Mouse (Mus musculus): ENCODE data around the gene Orc2. TPM values are rescaled to one million over a fixed set of nuclear protein-coding genes. Genes with fewer than 3 reads are reported as not detected.

Gene Orc2
- total RNA-seq (2021): 10 to 100 TPM; 21.3 to 25.5 TPM
- long read RNA-seq, experiment 1, transcript Orc2-201 (18 exons, 3,561 nt): major isoform, 19 of 29 reads
- long read RNA-seq, experiment 1, partial matches to known transcripts: 2 of 29 reads
- long read RNA-seq, experiment 1, other reads (novel, unspliced or antisense): 8 of 29 reads
- long read RNA-seq, experiment 2, transcript Orc2-201 (18 exons, 3,561 nt): major isoform, 7 of 14 reads
- long read RNA-seq, experiment 2, partial matches to known transcripts: 2 of 14 reads
- long read RNA-seq, experiment 2, other reads (novel, unspliced or antisense): 5 of 14 reads

DNA sequence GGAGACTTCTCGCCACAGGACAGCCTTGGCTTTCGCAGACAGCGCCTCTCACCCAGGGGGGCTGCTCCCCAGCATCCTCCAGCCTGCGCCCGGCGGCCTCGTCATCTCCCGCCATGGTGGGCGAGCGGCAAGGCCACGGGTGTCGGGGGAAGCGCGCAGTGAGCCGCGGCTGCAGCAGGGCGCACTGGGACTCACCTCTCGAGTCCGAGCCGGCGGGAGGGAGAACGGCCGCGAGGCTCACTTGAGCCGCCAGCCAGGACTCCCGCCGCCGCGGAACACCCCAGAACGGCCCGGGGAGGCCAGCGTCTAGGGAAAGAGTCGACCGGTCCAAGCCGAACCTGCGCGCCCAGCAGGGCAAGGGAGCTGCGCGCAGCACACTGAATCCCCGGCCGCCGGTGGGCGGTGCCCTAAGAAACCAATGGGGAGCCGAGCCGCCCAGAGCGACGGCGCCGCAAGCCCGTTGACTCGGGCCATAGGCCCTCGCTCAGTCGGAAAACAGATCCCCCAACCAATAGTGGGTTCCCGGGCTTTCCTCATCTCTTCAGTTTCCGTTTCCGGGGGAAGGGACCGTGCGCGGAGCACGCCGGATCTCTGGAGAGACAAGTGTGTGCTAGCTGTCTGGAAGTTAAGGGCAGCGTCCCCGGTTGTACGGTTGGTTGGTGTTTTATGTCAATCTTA, at the start of gene Orc2:
TSS of gene Orc2 (minus strand) at position 533 of the 678 bp plus-strand sequence.
- DNase-seq: peak; percentile 95

DNA sequence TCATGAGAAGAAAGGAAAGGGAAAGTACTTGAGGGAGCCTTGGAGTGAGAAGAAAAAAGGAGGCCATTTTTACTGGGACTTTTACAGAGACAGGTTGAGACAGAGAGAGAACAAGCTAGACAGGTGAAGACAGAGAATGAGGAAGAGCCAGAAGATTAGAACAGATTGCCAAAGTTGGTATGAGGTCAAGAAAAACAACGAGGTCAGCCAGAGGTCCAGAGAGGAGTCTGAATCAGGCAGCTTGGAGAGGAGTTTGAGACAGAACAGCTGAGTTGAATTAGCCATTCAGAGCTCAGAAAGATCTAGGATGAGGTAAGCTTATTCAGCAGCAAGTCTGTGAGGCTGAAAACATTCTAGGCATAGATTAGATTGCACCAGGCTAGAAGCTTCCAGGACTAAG, 36.5 kb upstream of the Orc2 start:
- DNase-seq: no peak

DNA sequence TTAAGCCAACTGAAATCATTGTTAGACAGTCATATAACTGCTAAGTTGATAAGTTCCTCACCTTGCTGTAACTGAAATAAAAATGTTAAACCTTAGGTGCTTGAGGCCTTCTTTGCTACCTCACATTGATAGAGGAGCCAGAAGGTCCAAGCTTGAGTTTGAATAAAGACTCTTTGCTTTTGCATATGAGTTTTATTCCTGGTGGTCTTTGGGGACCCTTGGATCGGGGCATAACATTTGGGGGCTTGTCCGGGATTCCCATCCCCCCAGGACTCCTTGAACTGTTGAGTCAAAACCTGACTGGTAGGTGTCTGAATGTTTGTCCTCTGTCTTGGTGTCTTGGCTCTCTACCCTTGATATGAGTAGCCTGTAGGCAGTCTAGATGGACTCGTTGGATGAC, 2.3 kb upstream of the Orc2 start:
- peak; percentile 7 for DNase-seq

DNA sequence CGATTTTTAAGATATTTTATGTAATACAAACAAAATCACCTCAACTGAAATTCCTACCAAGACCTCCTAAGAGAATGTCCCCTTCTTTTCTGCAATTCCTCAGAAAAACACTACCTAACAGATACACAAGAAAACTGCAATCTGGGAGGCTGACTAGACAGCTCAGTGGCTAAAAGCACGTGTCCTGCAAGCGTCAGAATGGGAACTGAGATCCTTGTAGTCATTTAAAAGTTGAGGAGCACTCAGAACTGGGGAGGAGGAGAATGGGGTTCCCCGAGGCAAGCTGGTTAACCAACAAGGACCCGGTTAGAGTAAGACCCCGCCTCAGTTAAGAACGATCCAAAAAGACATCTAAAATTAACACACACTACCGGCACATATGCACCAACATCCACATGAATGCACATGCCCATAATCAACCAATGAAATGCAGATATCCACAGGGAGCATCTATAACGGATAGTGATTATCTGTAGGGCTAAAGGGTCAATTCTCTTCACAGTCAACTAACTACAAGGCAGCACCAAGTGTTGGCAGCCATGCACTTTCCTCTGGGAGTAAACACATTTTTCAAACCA, 1.0 kb downstream of the Orc2 start:
- DNase-seq: no peak

DNA sequence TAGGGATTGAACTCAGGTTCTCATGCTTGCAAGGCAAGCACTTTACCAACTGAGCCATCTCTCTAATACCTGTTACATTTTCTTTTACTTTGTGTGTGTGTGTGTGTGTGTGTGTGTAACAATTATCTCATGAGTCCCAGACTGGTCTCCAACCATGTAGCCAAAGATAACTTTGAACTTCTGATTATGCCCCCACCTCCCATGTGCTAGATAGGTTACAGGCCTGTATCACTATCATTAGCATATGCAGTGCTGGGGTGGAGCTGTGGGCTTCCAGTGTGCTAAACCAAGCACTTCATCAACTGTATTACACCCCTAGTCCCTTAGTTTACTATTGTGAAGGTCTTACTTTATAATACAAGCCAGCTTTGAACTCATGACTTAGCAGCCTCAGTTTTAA, 1.8 kb downstream of the Orc2 start:
- DNase-seq: no peak

DNA sequence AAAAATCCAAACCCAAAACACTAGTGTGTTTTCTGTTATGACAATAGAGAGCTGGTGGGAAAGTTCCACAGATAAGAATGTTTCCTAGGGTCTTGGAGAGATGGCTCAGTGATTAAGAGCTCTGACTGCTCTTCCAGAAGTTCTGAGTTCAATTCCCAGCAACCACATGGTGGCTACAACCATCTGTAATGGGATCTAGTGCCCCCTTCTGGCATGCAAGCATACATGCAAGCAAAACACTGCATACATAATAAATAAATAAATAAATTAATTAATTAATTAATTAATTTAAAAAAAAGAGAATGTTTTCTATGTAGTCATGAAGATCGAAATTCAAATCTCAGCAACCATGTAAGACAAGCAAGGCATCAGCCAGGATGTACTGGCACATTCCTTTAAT, 6.2 kb downstream of the Orc2 start:
- no peak for DNase-seq

DNA sequence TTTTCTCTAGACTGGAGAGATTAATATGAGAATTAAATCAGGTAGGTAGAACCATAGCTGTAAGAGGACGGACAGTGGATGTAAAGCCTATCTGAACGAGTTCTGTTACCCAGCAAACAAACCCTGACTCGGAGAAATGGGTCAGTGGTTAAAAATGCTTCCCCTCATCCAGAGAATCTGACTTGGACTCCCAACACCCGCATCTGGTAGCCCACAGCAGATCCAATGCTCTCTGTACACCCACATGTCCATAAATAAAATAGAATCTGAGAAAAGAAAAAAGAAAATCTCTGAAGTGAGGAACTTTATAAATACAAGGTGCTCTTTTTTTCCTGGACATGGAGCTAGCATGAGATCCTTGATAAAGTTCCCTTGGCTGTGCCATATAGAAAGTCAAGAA, 7.2 kb downstream of the Orc2 start:
- no peak for DNase-seq

DNA sequence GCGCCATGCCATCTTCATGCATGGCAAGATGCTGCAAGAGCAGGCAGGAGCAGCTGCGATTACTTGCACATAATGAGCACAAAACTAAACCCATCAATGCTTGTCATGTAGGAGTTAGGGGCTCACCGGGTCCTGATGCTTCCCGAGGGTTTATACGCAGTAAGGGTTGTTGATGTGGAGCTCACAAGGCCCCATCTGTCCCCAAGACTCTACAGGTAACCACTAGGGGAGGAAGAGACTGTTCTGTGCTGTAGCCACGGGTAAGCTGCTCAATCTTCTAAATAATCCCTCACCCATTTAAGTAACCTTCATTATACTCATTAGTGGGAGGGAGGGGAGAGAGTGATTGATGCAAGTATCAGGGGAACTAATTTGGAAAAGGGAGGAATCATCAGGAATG, 9.3 kb downstream of the Orc2 start:
- DNase-seq: no peak

DNA sequence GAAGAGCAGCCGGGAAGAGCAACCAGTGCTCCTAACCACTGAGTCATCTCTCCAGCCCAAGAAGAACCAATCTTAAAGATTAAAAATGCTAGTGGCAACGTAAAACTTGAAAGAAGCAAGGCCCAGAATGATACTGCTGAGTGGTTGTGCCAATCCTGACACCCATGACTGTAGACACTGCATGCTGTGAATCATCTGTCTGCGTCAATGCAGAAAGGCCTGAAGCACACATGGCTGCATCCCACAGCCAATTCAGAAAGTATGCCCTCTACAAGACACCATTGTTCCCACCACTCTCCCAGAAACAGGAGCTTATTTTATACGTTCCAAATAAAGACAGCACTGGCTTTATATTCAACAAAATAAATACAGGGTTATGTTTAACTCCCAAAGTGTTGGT, 22.3 kb downstream of the Orc2 start:
- DNase-seq: no peak

DNA sequence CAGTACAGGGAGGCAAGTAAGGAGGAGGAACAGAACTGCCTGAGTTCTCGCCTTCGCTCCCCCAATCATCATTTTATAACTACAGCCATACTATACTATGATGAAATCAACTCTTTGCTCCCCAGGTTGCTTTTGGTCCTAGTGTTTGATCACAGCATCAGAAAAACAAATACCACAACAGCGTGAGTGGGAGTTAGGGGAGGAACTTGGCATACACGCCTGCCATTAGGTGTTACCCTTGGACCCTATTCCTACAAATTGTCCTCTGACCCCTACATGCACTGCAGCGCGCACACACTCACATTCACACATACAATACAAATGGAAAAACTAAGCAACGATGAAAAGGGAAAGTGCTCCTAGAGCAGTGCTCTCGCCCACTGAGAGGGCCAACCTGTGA, 29.2 kb downstream of the Orc2 start:
- no peak for DNase-seq

DNA sequence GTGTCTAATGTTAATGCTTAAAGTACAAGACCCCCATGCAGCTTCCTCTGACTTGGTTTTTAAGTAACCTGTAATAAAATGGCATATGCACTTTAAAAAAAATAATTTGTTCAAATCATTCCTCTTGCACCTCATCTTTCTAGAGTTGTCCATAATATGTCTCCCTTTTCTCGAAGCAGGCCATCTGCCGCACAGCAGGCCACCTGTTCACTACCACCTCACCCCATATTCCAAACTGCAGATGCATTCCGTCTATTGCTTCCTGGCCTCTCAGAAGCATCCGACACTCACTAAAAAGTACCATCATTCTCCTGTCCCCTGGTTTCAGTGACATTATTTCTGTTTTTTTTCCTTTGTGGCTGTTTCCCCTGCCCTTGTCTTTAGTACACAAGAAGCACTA, 39.3 kb downstream of the Orc2 start:
- no peak for DNase-seq

DNA sequence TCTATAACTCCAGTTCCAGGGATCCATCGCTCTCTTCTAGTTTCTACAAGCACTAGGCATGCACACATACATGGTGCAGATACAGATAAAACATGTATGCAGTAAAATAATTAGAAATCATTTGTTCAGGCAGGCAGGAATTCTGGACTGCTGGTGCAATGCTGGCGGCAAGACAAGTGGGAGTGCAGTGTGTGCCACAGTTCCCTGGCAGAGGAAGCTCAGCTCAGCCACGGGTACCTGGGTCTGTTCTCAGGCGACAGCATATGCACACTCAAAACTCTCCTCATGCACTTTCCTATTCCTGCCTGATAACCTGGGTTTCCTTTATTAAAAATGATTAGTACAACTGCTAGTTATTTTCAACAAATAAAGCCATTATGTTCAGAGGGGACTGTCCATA, 39.9 kb downstream of the Orc2 start:
- DNase-seq: no peak

DNA sequence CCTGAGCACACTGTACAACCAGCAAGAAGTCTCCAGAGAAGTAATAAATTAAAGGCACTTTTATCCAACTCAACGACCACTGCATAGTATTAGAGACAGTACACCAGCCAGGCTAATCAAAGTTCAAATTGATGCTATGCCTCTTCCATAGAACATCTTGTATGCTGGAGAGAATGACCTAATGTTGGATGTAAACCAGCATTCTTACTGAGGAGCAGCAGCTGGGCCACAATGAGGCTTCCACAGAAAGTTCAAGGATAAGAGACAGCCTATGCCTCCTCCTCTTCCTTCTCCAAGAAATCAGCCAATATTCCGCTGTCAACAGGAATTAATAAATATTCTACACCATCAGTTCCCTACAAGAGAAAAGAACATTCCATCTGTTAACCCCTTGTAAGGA, 41.0 kb downstream of the Orc2 start:
- no peak for DNase-seq

DNA sequence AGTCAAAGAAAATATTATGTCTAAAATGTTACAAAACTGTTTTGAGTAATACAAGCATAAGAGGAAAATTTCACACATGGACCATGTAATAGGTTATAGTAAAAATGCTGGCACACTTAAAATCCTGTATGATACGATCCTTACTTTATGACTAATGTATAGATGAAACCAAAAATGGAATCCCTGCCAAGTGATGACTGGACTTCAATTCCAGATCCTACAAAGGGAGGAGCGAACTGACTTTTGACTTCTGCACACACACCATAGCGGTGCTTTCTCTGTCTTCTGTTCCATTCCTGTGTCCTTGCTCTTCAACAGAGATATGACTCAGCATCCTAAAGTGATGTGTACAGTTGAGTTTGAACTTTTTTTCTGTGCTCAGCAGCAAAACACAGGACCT, 44.3 kb downstream of the Orc2 start:
- DNase-seq: no peak

DNA sequence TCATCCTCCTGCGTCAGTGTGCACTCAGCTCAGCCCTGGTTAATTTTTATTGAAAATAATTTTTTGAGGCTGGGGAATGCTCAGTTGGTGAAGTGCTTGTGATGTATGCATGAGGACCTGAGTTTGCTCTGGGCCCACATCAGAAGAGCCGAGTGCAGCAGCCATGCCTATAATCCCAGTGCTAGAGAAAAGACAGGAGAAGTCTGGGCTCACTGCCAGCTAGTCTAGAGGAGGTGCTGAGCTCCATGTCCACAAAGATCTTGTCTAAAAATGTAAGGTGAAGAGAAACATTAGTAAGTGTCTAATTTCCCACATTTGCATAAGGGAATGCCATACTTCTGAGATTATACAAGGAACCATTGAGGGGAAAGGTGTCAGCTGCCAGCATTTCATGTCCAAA, 46.0 kb downstream of the Orc2 start:
- peak; percentile 31 for DNase-seq

DNA sequence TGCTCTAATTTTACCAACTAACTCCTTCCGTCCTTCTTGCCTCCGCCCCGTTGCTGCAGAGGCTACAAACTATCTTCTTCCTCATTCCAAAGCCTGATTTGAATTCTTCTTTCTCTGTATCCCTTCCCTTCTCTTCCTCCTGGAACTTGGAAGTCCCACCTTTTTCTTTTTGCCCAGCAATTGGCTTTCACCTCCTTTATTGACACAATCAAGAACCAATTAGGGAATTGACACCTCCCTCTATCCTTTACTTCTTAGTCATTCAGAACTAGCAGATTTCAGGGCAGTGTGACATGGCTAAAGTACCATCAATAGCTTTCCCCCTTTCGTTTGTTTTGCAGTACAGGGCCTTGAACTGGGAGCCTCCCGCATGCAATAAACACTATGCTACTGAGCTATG, 46.7 kb downstream of the Orc2 start:
- DNase-seq: no peak

DNA sequence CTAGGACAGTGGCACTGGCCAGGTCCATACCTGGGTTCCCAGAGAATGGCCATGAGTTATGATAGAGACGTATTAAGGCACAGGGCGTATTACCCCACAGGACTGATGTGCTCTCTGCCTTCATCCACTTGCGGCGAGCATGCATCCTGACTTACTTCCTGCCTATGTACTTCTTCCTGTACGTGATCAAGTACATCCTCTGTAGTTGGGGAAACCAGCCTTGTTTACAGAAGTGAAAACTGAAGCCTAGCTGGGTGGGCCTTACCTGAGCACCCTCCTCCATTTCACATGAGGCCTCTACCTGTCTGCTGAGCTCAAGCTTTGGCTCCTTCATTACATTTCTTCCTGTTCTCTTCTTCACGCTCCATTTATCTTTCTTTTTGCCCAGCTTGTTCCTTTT, 50.6 kb downstream of the Orc2 start:
- no peak for DNase-seq

DNA sequence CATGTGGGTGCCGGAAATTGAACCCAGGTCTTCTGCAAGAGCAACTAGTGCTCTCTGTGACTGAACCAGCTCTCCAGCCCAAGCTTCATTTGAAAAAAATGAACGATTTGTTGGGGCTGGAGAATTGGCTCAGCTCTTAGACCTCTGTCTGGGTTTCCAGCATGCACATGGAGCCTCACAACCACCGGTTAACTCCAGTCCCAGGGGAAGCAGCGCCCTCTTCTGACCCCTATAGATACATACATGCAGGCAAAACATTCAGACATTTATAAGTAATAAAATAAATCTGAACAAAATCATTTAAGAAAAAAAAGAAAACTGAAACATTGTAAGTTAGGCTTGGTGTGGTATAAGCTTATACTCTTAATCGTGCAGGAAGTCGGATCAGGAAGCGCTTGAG, 56.5 kb downstream of the Orc2 start:
- no peak for DNase-seq

DNA sequence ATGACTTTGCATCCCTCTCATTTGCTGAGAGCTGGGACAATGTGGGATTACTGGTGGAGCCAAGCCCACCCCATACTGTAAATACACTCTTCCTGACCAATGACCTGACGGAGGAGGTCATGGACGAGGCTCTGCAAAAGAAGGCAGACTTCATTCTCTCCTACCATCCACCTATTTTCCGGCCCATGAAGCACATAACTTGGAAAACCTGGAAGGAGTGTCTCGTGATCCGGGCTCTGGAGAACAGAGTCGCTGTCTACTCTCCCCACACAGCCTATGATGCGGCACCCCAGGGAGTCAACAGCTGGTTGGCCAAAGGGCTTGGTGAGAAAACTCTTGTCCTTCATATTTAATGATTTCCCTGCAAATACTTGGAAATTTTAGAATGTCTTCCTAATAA, 57.1 kb downstream of the Orc2 start:
- no peak for DNase-seq

DNA sequence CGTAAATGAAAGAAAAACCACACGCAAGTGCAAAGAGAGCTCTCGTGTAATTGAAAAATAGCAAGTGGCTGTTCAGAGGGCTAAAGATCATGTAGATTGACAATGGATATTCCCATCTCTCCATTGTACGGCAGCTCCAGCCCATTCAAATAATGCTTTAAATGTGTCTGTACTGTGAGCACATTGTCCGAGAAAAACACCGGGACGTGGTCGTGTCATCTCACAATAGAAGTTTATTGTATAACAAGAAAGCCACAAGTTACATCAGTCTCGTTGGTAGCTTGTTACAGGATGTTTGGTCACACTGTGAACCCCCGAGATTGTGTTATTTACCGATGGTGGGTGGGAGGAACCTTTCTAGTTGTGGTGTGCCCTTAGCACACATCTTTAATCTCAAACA, 59.0 kb downstream of the Orc2 start:
- DNase-seq: no peak

DNA sequence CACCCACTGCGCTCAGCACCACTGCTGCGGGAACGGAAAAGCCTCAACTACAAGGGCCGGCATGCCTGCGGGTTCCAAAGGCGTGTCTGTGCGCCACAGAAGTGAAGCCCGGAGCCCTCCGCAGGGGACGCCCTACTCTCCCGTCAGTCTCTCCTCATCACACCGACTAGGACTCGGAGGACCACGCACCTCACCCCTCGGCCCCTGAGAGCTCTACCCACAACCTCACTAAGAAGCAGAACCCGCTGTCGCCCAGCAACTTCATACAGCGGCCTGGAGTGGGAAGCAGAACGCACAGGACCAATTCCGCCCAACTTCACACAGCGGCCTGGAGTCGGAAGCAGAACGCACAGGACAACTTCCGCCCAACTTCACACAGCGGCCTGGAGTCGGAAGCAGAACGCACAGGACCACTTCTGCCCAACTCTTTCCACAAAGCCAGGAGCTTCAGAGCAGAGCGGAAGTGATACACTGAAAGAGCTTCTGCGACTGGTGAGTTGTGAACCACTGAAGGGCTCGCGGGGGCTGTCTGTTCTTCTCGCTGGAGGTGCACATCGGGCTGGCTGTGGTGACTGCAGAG, 59.7 kb downstream of the Orc2 start, which contains the start of the genes Nif3l1 and Ppil3:
TSS of gene Nif3l1 (plus strand) at position 9 of the 580 bp plus-strand sequence.
TSS of gene Ppil3 (minus strand) at position 344 of the 580 bp plus-strand sequence.
- peak; percentile 86 for DNase-seq

DNA sequence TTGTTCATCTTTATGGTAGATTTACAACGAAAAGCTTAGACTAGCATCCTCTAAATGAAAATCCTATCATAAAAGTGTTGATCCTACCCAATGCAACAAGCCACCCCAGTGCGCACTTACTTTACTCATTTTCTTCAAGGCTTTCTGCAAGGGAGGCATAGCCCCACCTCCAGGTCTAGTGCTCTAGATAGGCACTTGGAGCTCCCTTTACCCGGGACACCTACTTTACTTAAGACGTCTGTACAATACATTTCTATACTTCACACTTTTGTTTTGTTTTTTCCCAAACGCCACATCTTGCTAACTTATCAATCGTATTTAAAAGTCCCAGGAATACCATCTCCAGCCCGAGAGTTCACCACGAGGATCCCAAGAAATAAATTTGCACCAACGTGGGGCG, 60.2 kb downstream of the Orc2 start:
- DNase-seq: no peak

DNA sequence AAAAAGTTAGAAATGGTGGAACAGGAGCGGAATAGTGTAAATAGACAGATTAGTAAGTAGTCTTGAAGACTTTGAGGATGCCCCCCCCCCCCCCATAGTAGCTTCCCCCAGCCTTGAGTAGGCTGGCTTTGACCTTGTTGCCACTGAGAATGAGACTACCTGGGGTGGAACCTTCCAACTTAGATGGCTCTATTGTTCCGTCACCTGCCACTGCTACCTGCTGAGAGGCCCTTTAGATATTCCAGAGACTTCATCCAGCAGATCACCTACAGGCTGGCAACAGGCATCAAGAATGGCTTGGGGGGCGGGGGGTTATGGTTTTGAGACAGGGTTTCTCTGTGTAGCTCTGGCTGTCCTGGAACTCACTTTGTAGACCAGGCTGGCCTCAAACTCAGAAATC, 80.4 kb downstream of the Orc2 start:
- DNase-seq: no peak

All from adrenal gland, postnatal 10 days (tissue).